Mouse (Mus musculus) kidney, postnatal 36 days (tissue): Measurements from ENCODE around the gene Lrrc31.

Experiments used
- DNase-seq, 2 experiments: peaks; one replicate each; pipeline ENCODE4 v3.0.0; 2021 to 2022; ENCODE audit warnings: mixed read lengths in 2 of 2

Lrrc31 gene

DNA sequence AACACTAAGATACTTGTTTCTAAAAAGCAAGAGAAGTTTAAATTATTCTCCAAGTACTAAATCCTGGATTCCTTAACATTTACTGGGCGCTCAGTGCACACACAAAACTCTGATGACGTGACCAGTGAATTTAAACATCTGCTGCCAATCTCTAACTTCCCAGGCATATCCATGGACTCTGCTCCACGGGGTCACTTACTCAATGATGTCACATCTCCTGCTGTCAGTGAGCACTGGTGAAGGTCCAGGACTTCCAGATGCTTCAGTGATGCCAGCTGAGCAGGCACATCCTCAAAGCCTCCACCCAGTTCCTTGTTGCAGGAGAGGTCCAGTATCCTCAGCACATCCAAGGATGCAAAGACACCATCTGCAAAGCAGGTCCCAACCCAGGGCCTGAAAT lies 12.4 kb downstream of the Lrrc31 start:
- no peak for DNase-seq

DNA sequence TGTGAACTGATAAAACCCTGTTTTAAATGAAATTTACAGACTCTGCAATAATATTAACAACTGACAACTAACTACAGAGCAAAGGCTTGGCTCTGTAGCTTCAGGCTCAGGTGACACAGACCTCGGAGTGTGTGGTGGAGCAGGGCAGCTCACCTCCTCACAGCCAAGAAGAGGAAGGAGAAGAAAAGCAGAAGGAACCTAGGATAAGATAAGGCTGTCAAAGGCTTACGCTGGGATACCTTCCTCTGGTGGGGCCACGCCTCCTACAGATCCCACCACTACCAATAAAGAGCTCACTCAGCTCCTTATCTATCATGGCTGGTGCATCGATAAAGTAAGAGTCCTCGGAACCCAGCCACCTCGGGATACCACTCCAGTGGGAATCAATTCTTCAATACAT lies 16.5 kb downstream of the Lrrc31 start:
- no peak for DNase-seq

DNA sequence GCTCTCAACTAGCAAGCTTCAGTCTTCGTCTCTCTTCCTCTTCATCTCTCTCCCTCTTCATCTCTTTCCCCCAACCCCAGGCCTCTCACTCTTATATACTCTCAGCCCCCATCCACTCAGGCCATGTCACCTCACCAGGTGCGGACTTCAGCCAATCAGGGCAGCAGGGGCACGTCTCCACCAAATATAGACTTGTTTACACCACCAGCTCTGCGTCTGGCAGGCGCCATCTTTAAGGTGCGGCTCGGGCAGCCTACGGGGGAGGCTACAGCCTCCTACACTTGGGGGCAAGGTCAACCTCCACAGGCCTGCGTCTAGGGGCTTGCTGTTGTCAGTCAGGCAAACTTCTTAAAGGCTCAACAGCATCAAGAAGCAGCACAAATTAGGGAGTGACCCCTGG lies 41.2 kb downstream of the Lrrc31 start:
- DNase-seq: no peak

DNA sequence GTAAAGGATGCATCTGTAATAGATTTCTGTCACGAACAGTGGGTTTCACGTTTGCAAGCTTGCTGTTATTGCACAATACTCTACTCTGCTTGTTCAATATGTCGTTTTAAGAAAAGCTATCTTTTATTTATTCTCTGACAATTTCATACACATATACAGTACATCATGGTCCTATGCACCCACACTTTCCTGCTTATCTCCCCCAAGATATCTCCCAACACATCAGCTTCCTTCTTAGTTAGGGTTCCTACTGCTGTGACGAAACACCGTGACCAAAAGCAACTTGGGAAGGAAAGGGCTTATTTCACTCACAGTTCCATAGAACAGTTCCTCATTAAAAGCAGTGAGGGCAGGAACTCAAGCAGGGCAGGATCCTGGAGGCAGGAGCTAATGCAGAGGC lies 43.7 kb downstream of the Lrrc31 start:
- DNase-seq: no peak

DNA sequence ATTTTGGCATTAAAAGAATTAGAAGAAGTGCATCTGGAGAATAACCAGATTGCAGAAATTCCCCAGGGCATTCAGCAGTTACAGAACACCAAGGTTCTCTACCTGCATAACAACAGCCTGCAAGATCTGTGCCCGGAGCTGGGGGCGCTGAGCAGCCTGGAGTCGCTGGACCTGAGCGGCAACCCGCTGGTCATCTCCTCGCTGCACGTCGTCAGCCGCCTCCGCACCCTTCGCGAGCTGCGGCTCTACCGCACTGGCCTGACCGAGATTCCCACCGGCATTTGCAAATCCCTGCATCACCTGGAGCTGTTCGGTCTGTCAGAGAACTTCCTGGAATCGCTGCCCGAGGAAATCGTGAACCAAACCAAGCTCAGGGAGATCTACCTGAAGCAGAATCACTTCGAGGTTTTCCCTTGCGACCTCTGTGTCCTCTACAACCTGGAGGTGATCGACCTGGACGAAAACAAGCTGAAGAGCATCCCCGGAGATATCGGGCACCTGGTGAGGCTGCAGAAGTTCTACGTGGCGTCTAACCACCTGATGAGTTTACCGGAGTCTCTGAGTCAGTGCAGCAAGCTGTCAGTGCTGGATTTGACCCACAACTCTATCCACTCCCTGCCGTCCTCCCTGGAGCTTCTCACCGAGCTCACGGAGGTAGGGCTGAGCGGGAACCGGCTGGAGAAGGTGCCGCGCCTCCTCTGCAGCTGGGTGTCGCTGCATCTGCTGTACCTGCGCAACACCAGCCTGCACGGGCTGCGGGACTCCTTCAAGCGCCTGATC lies 49.4 kb downstream of the Lrrc31 start:
- DNase-seq: peak; percentile 60 to 76

DNA sequence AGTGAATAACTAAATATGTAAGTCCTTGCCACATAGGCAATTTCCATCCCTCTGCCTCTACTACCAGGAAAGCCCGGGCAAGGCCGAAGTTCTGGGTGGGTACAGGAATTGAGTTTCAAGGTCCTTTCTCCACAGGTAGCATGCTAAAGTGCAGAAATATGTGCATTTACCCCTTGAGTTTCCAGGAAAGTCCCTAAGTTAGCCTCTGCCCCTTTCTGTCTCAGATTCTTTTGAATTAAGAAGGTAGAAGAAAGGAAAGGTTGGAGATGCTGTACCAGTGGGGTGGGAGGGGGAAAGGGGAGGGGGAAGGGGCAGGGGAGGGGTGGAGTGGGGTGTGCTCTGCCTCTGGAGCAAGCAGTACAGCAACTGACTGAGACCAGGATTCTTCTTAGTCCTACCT lies 51.2 kb downstream of the Lrrc31 start:
- DNase-seq: no peak

DNA sequence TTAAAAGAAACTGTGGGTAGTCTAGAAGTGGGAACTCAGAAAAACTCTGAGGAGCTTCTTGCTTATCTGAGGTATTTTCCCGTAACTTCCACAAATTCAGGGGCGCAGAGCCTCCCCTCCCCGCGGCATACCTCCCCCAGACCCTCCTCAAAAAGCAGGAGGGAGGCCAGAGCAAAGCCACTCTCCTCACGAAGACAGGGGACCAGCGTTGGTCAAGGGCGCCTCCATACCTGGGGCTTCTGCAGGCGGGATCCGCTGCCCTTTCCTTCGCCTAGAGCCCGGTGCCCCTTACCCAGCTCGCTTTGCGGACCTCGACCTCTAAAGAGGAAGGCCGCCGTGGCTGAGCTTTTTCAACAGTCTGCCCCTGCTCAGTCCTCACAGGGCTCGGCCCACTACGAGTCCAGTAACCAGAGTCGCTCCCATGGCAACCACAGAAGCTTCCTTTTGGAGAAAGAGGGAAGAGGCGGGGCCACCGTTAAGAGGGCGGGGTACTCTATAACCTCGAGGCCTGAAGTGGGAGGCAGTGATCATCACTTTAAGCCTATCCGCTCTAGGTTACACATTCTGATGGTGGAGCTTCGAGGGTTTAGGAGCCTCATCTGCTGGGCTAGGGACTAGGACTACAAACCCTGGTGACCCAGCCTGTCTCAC lies 52.1 kb downstream of the Lrrc31 start, which contains the start of gene Lrrc34:
Lrrc34 (minus strand) TSS at position 430 of the 651 bp plus-strand sequence.
- DNase-seq: peak; percentile 57 to 69

DNA sequence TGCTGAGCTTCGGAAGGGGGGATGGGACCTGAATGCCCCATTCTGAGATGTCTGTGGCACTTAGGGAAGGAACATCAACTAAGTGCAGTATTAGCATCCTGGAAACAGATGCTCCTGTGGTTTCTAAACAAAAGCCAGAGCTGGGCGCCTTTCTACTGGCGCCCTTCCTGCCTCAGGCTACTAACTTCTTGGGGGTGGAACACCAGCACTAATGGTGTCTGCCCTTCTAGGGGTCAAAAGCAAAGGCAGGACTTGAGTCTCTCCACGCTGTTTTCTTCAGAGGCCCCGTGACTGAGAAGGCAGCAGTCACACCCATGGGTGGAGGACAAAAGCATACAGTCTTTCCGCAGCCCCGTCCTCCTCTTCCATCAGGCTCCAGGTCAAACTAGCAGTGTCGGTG lies 52.9 kb downstream of the Lrrc31 start:
- no peak for DNase-seq

DNA sequence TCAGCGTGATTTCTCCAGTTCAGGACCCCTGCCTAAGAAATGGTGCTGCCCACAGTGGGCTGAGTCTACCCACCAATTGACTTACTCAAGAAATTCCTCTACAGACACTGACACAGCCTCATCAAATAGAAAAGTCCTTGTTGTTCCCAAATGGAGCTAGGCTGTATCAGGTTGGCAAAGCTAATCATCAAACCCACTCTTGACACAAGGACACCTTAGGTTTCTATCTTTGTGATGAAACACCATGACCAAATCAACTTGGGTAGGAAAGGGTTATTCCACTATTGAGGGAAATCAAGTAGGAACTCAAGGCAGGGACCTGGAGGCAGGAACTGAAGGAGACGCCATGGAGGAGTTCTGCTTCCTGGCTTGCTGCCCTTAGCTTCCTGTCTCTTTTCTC lies 55.4 kb downstream of the Lrrc31 start, which contains the start of gene Lrriq4:
Lrriq4 (plus strand) TSS at position 301 of the 400 bp plus-strand sequence.
- no peak for DNase-seq

DNA sequence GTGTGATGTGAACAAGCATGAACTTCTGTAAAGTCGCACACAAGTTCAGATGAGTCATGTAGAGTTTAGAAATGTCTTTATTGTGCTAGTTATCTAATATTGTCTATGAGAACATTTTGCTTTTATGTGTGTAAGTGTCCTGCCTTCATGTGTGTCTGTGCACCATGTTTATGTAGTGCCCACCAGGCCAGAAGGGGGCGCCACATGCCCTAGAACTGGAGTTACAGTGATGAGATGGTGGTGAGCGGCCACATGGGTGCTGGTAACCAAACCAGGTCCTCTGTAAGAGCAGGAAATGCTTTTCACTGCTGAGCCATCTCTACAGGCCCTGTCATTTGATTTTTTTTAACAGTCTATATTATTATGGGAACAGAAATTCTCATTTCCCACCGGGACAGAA lies 64.0 kb downstream of the Lrrc31 start:
- DNase-seq: no peak

DNA sequence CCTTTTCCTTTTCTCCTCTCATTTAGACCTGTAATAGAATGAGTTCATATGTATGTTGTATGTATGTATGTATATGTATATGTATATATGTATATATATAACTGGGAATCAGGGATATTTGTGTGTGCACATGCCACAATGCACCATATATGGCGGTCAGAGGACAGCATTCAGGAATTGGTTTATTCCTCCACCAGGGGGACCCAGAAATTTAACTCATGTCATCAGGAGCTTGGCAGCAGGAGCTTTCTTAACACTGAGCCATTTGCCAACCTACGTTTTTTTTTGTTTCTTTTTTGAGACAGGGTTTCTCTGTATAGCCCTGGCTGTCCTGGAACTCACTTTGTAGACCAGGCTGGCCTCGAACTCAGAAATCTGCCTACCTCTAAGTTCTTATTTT lies 66.0 kb downstream of the Lrrc31 start:
- no peak for DNase-seq
